In the genomic region with DNA sequence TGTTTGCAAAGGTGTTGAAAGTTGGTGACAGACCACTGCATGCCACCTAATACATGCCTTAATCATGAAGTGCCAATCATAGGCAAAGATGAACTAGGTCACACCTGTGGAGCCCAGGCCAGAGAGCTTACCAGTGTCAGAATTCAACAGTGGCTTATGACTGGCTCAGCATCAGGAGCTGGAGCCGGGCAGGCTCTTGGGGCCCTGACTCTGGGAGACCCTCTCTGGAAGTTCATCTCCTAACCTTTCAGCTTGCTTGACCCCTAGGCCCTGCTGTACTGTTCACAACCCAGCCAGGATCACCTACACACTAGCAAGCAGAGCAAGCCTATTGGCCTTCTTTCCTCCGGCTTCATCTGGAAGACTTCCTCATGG, we compare ENCODE assay signal across 18 mouse cellular contexts. TPM values are rescaled to one million over a fixed set of nuclear protein-coding genes. Genes with fewer than 3 reads are reported as not detected.
"Had no signal": no experiment of that assay in that cellular context is flagged by ENCODE, and none has a peak within 500 bp of the region (broad histone marks: within the 10 kb centered on the region; RNA-seq: fewer than 3 reads in every experiment).

No protein-coding gene starts in this region.

- H3K9me3 ChIP-seq: neural tube, embryonic 13.5 days; neural tube, embryonic 15.5 days; stomach, embryonic 15.5 days had no signal

- DNase-seq: right cerebral cortex, adult 18-20 months; right cerebral cortex, postnatal 14 days; right cerebral cortex, postnatal 25 days; right cerebral cortex, postnatal 4 days; spleen, adult 18-20 months; thymus, adult 18-20 months; thymus, adult 2 months; thymus, postnatal 14 days; thymus, postnatal 25 days; thymus, postnatal 36 days had no signal

- H3K9ac ChIP-seq: neural tube, embryonic 13.5 days; neural tube, embryonic 15.5 days; stomach, embryonic 15.5 days had no signal

- H3K4me3 ChIP-seq: neural tube, embryonic 13.5 days; neural tube, embryonic 15.5 days; stomach, embryonic 15.5 days had no signal

- H3K36me3 ChIP-seq: neural tube, embryonic 13.5 days; neural tube, embryonic 15.5 days; stomach, embryonic 15.5 days had no signal

- H3K4me2 ChIP-seq: neural tube, embryonic 13.5 days; neural tube, embryonic 15.5 days; stomach, embryonic 15.5 days had no signal

- H3K27ac ChIP-seq: neural tube, embryonic 13.5 days; neural tube, embryonic 15.5 days; stomach, embryonic 15.5 days; stomach, postnatal 0 days had no signal

RNA-seq across cellular contexts. Expression of gene Hes2, which starts 21.8 kb away (rescaled TPM):
- total RNA-seq: neutrophil, adult 5-6 weeks had no signal
- polyA plus RNA-seq: neural tube, embryonic 14.5 days; neural tube, embryonic 15.5 days; spleen, adult 2 months; thymus, postnatal 0 days had no signal
